Mouse (Mus musculus) ES-E14 (cell line): ENCODE data around the gene Brd1. TPM values are rescaled to one million over a fixed set of nuclear protein-coding genes. Genes with fewer than 3 reads are reported as not detected.
"Not testable (repeated sequence)": the region's sequence is repeated elsewhere in the genome, so short reads cannot be mapped to it uniquely, and the experiment has no call there.

Experiments
- DNase-seq: peaks from one replicate; pipeline ENCODE4 v3.0.0-alpha.2; 2013; ENCODE audit warnings: low read depth, low spot score
- H3K27ac ChIP-seq: 2 replicates; pipeline ENCODE4 v1.5.1; 2012; ENCODE audit warnings: low read depth, mild to moderate bottlenecking, low read length, moderate library complexity, mixed read lengths; ENCODE audit not compliant: poor library complexity, insufficient read depth, severe bottlenecking
- H3K36me3 ChIP-seq: 2 replicates; pipeline ENCODE4 v1.6.1; 2012; ENCODE audit warnings: mild to moderate bottlenecking, low read length, moderate library complexity, mixed read lengths; ENCODE audit not compliant: control insufficient read depth, poor library complexity, insufficient read depth, severe bottlenecking
- H3K4me1 ChIP-seq, 2 experiments: fragments of 150-350 bp in 1 of 2; sonication (generic) in 1 of 2; 2 replicates each; pipeline ENCODE4 v1.6.1; 2012; ENCODE audit warnings: low read length in 2 of 2, mild to moderate bottlenecking in 1 of 2, mixed read lengths in 1 of 2; ENCODE audit not compliant: control insufficient read depth in 2 of 2, insufficient read depth in 2 of 2, poor library complexity in 1 of 2
- H3K4me3 ChIP-seq, 2 experiments: fragments of 150-350 bp in 1 of 2; sonication (generic) in 1 of 2; 2 replicates each; pipeline ENCODE4 v1.5.1; 2012; ENCODE audit warnings: low read length in 2 of 2, low read depth in 1 of 2, mild to moderate bottlenecking in 1 of 2, mixed read lengths in 1 of 2; ENCODE audit not compliant: insufficient read depth in 1 of 2, poor library complexity in 1 of 2, severe bottlenecking in 1 of 2
- H3K9ac ChIP-seq: 2 replicates; pipeline ENCODE4 v1.6.1; 2012; ENCODE audit warnings: low read depth, mild to moderate bottlenecking, low read length, mixed read lengths; ENCODE audit not compliant: poor library complexity, insufficient read depth, severe bottlenecking
- H3K9me3 ChIP-seq: fragments of 150-350 bp; sonication (generic); 2 replicates; pipeline ENCODE4 v1.6.1; 2012; ENCODE audit warnings: low read depth, mild to moderate bottlenecking, low read length; ENCODE audit not compliant: control insufficient read depth, insufficient read depth
- CHD2 ChIP-seq: IDR thresholded peaks from 2 replicates; pipeline ENCODE4 v1.6.1; 2014; ENCODE audit warnings: mild to moderate bottlenecking, low read depth, low read length, inconsistent platforms
- HCFC1 ChIP-seq: IDR thresholded peaks from 2 replicates; pipeline ENCODE4 v1.6.1; 2012; ENCODE audit warnings: low read length, inconsistent platforms, borderline replicate concordance; ENCODE audit not compliant: insufficient read depth
- MAFK ChIP-seq: IDR thresholded peaks from 2 replicates; pipeline ENCODE4 v1.6.1; 2014; ENCODE audit warnings: mild to moderate bottlenecking, low read depth, low read length, inconsistent platforms; ENCODE audit not compliant: insufficient read depth
- ZC3H11A ChIP-seq: IDR thresholded peaks from 2 replicates; pipeline ENCODE4 v1.6.1; 2012; ENCODE audit warnings: low read depth, mild to moderate bottlenecking, inconsistent platforms, low read length, borderline replicate concordance
- ZNF384 ChIP-seq: IDR thresholded peaks from 2 replicates; pipeline ENCODE4 v1.6.1; 2012; ENCODE audit warnings: low read depth, low read length, inconsistent platforms
- in situ Hi-C, 2 experiments: fragments of 600-800 bp; cut with MboI; formaldehyde crosslinking; loops; one replicate each; pipeline ENCODE4 v1.15.1; 2025; ENCODE audit warnings: low sequenced_read_pairs in 2 of 2, inconsistent platforms in 1 of 2; ENCODE audit not compliant: unreplicated experiment in 2 of 2
- total RNA-seq: library from RNA; depleted of rRNA; stranded (reverse); fragments of 300-350 nt; gene quantifications from 2 replicates; pipeline ENCODE4 v1.2.3, GENCODE M21; 2012

The Brd1 gene
- total RNA-seq, 1 experiment = 54.2 TPM

DNA sequence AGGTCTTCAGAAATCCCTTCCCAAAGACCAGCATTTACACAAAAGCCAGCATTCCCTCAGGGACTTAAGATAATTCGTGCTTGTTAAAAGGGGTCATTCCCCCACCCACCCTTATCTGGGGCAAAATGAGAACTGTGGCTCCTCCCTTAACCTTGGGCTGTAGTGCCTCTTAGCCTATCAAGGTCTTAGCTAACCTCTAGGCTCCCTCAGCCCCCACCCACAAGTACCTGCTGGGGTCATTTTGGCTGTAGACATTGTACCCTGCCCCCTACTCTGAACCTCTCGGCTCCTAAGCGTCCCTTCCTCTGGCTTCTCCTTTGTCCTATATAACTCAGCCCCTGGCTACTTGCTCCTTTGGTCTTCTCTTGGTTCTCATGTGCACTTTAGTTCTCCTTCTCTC, 11.9 kb upstream of the Brd1 start:
- Histone ChIP-seq H3K9me3 (no peaks in the 10 kb centered on the region), H3K36me3 (no peaks in the 10 kb centered on the region), H3K27ac (no peak overlapping the region; the same call in 1 of the 2 replicates), H3K4me3 (no peak overlapping the region), H3K4me1 (peaks cover 5 to 11% of the 10 kb centered on the region in 2 experiments; a peak in 3 of 4 replicates), H3K9ac (no peak overlapping the region)
- in situ Hi-C loops = no loop called here
- TF ChIP-seq ZC3H11A = no peak
- TF ChIP-seq CHD2 = no peak
- TF ChIP-seq HCFC1 = no peak
- TF ChIP-seq MAFK = no peak
- TF ChIP-seq ZNF384 = no peak
- peak; percentile 40 for DNase-seq

DNA sequence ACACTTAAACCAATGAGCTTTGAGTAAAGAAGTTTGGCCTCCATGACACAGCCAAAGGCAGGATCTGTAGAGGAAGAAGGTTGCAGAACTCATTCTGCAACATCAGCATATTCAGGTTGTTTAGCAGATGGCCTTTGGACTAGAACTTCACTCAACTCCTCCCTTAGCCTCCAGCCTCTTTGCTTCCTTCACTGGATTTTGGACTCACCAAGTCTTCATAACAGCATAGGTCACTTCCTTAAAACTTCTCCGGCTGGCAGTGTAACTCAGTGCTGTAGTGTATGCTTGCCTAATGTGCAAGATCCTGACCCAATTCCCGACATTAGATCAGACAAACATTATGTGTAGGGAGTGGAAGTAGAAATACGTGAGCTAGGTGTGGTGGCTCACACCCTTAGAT, 11.3 kb upstream of the Brd1 start:
- Histone ChIP-seq H3K27ac (peak overlapping the region; percentile 2; the same call in 1 of the 2 replicates), H3K9me3 (no peaks in the 10 kb centered on the region), H3K4me1 (peaks cover 5 to 7% of the 10 kb centered on the region in 2 experiments; a peak in 3 of 4 replicates), H3K9ac (no peak overlapping the region), H3K36me3 (no peaks in the 10 kb centered on the region), H3K4me3 (no peak overlapping the region)
- DNase-seq = no peak
- in situ Hi-C loops = no loop called here
- TF ChIP-seq MAFK (peak; percentile 75), ZC3H11A (no peak), ZNF384 (no peak)

DNA sequence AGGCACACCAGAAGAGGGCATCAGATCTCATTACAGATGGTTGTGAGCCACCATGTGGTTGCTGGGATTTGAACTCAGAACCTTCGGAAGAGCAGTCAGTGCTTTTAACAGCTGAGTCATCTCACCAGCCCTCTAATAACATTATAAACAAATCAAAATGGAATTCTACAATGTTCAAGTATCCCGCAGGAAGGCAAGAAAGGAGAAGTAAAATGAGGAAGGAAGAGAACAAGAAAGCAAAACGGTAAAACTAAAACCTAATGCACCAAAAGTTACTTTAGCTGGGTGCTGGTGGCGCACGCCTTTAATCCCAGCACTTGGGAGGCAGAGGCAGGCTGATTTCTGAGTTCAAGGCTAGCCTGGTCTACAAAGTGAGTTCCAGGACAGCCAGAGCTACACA, 9.3 kb upstream of the Brd1 start:
- H3K9ac ChIP-seq, H3K9me3 ChIP-seq, H3K27ac ChIP-seq, DNase-seq, H3K36me3 ChIP-seq, in situ Hi-C loops, H3K4me3 ChIP-seq: not testable (repeated sequence)
- peaks cover 3 to 11% of the 10 kb centered on the region in 2 experiments; a peak in 2 of 4 replicates for H3K4me1 ChIP-seq

DNA sequence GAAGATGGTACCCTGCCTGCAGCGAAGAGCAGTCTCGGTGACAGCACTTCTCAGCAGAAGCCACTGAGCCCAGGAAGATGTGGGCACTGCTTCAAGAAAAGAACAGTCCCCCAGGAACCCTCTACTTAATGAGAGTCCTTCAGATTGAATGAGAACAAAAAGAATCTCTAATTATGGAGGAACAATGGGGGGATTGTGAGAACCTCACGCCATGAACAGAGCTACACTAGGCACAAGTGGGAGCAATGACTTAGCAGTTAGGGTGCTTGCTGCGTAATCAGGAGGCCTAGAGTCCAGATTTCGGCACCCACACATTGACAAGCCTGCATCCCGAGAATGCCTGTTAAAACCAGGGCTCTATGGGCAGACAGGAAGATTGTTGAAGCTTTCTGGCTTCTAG, 7.3 kb upstream of the Brd1 start:
- H3K36me3 ChIP-seq = no peaks in the 10 kb centered on the region
- no peak overlapping the region for H3K27ac ChIP-seq
- no peak overlapping the region for H3K4me3 ChIP-seq
- no peak for DNase-seq
- H3K4me1 ChIP-seq = peaks cover 2 to 11% of the 10 kb centered on the region in 2 experiments; a peak in 2 of 4 replicates
- in situ Hi-C loops = no loop called here
- H3K9me3 ChIP-seq = no peaks in the 10 kb centered on the region
- TF ChIP-seq CHD2 (no peak), HCFC1 (no peak), MAFK (no peak), ZC3H11A (no peak), ZNF384 (no peak)
- no peak overlapping the region for H3K9ac ChIP-seq

DNA sequence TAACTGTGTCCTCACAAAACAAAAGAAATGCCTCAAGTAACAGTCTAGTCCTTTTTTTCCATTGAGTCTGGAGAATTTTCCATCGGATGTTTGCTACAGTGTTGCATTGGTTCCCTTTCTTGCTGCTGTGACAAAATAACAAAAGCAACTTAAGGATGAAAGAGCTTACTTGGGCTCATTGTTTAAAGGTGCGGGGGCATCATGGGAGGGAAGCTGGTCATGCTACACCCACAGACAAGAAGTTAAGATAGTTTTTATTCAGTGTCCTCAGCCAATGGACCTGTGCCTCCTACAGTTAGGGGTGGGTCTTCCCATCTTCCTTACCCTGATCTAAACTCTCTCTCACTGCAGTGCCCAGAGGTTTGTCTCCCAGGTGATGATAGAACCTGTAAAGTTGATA, 4.4 kb upstream of the Brd1 start:
- H3K9me3 ChIP-seq = no peaks in the 10 kb centered on the region
- TF ChIP-seq HCFC1 (no peak), ZC3H11A (no peak), CHD2 (no peak), ZNF384 (no peak), MAFK (no peak)
- no peak overlapping the region for H3K27ac ChIP-seq
- H3K36me3 ChIP-seq = no peaks in the 10 kb centered on the region
- H3K9ac ChIP-seq = no peak overlapping the region
- peaks cover 4 to 10% of the 10 kb centered on the region in 2 experiments; a peak in 3 of 4 replicates for H3K4me1 ChIP-seq
- no peak for DNase-seq
- in situ Hi-C loops = no loop called here
- no peak overlapping the region for H3K4me3 ChIP-seq
